Mouse (Mus musculus) gastrocnemius, postnatal 10 days (tissue): ENCODE results near the gene Sdsl. TPM values are rescaled to one million over a fixed set of nuclear protein-coding genes. Genes with fewer than 3 reads are reported as not detected.
A peak's percentile ranks its signal among the peaks of the same experiment; 100 is the strongest.

Experiments used
- DNase-seq: peaks from one replicate; pipeline ENCODE4 v3.0.0; 2021; ENCODE audit warnings: mixed read lengths
- total RNA-seq, 2 experiments: library from RNA; stranded (reverse); gene quantifications; 2 replicates each; pipeline ENCODE4 v1.2.3; 2021

The Sdsl gene
- total RNA-seq, 2 experiments from 2014 or later, result 0.26 to 1.2 TPM

GRCm38 (mm10) chr5:120456841-120457554 lies 15.6 kb downstream of the Sdsl start:
- DNase-seq, result no peak

DNA sequence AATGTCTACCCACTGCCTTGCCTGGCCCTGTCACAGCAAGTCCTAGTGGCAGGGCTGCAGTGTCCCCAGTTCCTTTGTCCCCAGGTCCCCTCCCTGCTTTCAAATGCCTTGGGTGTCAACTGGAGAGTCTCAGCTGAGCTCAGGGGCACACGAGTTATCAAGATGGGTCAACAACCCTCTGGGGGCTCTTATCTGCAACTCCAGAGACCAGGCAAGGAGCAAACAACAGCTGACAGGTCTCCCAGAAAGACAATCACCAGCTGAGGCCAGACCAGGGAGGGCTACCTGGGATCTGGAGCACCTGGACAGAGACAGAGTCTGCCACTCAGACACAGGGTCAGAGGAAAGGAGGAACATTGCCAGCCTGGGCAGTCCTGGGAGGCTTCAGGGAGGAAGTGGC lies 16.4 kb downstream of the Sdsl start:
- DNase-seq, result no peak

GRCm38 (mm10) chr5:120454756-120455337 lies 17.8 kb downstream of the Sdsl start:
- DNase-seq, result no peak

DNA sequence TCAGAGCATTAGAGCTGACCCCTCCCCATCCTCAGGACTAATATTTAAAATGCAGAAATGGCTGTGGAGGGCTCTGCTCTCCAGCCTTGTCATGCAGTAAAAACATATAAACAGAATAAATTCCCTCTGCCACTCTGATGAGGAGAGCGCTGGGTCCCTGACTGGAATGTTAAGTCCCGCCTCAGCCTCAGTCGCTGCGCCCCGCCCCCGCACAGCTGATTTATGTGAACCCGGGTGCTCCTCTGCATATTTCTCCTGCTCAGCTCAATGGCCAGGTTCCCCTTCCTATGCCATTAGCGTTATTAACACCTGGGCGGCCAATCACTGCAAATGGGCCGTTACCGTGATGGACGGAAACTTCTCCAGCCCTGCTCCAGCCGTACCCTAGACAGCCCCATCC lies 25.3 kb downstream of the Sdsl start:
- no peak for DNase-seq

- peak; percentile 95 for DNase-seq
These were observed 31.9 kb downstream of the Sdsl start for GRCm38 (mm10) chr5:120440733-120441132.

DNA sequence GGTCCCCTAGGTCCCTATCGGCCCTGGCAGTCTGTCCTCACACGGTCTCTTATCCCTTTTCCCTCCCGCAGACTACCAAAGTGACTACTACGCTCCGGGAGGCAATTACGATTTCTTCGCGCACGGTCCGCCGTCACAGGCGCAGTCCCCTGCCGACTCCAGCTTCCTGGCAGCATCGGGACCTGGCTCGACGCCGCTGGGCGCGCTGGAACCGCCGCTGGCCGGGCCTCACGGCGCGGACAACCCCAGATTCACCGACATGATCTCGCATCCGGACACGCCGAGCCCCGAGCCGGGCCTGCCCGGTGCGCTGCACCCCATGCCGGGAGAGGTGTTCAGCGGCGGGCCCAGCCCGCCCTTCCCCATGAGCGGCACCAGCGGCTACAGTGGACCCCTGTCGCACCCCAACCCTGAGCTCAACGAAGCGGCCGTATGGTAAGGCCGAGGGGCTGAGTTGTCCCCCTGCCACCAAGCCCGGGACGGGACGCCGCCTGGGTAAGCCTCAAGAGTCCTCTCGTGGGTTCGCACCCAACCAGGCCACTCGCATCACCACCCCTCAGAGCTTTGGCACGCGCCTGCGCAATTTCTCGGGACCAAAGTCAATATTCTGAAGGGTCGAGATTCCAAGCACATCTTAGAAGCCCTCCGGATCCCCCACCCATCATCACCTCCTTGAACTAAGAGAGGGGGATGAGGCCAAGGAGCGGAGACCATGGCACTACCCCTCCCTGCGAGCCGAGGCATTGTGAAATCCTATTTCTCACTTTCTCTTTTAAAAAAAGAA lies 32.5 kb downstream of the Sdsl start:
- no peak for DNase-seq

DNA sequence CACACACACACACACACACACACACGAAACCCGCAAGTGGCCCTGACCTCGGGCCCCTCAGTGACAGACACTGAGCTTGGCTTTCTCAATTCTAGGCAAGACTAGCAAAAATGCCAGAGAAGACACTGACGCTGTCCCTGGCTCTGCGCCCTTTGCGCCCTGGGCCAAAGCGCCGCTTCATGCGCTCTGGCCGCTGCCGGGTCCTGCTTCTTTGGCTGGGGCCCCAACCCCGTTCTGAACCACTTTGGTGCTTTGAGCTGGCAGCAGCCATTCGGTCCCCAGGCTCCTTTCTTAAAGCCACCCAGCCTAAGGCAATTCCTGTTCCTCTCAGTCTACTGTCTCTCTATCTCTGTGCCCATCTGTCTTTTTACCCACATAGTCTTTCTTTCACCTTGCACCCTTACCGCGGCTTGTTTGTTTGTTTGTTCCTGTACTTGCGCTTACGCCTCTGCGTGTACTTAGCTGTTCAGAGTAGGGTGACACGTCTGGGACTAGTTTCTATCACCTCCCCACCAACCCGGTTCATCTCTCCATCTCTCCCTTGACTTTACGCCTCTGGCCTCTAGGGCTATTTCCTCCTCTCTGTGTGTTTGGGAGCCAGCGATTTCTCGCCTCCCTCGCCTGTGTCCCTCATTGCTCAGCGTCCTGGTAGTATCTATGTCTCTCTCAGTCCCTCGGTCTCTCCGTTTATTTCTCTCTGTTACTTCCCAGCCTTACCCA lies 33.5 kb downstream of the Sdsl start:
- no peak for DNase-seq

DNA sequence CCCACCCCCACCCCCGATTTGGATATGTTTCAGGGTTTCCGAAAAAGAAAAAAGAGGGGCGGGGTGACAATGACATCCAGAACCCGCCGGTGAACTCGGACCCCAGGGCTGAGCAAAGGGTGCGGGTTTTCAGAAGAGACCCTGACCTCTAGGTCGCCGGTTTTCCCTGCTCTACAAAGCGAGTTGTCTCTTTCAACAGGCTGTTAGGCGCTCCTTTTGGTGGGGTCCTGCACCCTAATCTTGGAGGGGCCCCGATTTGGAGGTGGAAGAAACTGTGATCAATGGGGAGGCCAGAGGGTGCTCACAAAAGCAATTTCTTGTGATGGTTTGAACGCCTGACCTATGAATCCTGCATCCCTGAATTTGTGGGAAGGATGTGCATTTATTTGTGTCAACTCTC lies 34.1 kb downstream of the Sdsl start:
- DNase-seq, result no peak

GRCm38 (mm10) chr5:120437986-120438385 lies 34.6 kb downstream of the Sdsl start:
- no peak for DNase-seq

GRCm38 (mm10) chr5:120437539-120437938 lies 35.1 kb downstream of the Sdsl start:
- DNase-seq, result no peak

DNA sequence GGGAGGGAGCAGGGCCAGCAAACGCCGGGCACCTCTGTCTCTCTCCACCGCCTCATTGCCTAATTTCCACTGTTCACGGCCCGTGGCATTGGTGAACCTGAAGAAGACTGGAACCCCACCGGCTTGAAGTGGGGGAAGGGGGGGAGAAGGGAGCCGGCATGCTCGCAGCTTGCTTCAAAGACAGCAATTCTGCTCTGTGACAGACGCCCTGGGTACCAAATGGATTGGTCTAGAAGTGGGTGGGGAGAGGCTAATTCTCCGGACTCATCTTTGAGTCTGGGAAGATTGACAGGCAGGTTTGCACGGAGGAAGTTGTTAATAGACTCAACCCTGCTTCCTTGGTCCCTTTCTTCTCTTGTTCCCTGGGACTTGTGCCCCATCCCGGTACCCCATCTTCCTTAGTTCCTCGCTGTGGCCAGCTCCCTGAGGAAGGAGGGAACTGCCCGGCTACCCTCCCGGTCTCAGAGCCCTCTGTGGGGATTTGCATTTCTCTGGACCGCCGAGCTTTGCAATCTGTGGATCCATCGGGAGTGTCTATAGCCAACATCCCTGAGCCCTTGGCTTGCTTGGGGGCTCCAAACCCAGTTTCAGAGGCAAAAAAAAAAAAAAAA lies 35.6 kb downstream of the Sdsl start:
- DNase-seq, result no peak

- no peak for DNase-seq
These were observed 36.7 kb downstream of the Sdsl start for GRCm38 (mm10) chr5:120435731-120436501.

- no peak for DNase-seq
These were observed 37.5 kb downstream of the Sdsl start for GRCm38 (mm10) chr5:120435006-120435681.

GRCm38 (mm10) chr5:120434231-120434735 lies 38.3 kb downstream of the Sdsl start:
- no peak for DNase-seq

GRCm38 (mm10) chr5:120433135-120433760 lies 39.4 kb downstream of the Sdsl start:
- DNase-seq, result no peak

GRCm38 (mm10) chr5:120432486-120433015 lies 40.1 kb downstream of the Sdsl start:
- no peak for DNase-seq

DNA sequence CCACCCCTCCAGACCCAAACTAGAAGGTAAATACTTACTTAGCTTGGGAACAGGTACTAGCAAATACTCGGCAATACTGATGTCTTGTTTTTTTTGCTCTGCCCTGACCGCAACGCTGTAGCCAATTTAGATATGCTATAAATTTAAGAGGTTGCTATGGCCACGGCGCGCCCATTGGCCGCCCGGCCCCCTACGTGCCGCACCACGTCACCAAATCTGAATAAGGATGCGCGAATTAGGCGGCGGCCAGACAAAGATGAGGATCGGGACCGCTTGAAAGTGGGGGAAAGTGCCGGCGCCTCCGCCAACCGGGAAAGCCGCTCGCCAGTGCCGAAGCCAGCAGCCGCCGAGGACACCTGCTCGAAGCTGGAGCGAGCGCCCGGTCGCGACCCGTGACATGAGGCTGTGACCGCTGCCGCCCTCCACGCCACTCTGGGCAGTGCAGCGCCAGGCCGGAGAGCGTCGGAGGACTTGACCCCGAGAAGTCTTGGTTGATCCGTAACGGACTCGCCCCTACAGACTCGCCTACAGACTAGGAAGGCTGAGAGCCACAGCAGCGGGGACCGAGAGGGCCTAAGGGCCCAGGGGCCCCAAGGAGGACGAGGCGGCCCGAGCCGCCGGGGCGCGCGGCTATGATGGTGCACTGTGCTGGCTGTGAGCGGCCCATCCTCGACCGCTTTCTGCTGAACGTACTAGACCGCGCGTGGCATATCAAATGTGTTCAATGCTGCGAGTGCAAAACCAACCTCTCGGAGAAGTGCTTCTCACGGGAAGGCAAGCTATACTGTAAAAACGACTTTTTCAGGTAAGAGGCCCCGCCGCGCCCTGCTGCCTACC lies 40.7 kb downstream of the Sdsl start, which contains the start of gene Lhx5:
Lhx5 (plus strand) TSS at position 51 of the 837 bp plus-strand sequence.
- no peak for DNase-seq

- no peak for DNase-seq
These were observed 41.5 kb downstream of the Sdsl start for GRCm38 (mm10) chr5:120431001-120431583.
